Mouse (Mus musculus) G1E (cell line): ENCODE data around the gene Arid5b.

ENCODE experiments used
- CTCF ChIP-seq: IDR thresholded peaks from 2 replicates; pipeline ENCODE4 v1.5.1; 2012; ENCODE audit warnings: low read depth, low read length, inconsistent platforms, mixed read lengths
- GATA2 ChIP-seq: IDR thresholded peaks from 2 replicates; pipeline ENCODE4 v1.6.1; 2012; ENCODE audit warnings: low read depth, low read length, inconsistent platforms, borderline replicate concordance
- POLR2AphosphoS5 ChIP-seq: IDR thresholded peaks from 2 replicates; pipeline ENCODE4 v1.6.1; 2012; ENCODE audit warnings: low read depth, low read length, inconsistent platforms; ENCODE audit not compliant: insufficient replicate concordance
- TAL1 ChIP-seq: conservative IDR thresholded peaks from 2 replicates; pipeline ENCODE4 v1.6.1; 2012; ENCODE audit warnings: low read depth, low read length, inconsistent platforms, mixed read lengths

- TF ChIP-seq CTCF (no peak), TAL1 (no peak), GATA2 (no peak), POLR2AphosphoS5 (no peak)
Measured at GRCm38 (mm10) chr10:68086973-68087372, 191.6 kb downstream of the Arid5b start.
